Mouse (Mus musculus) CH12.LX (cell line): ENCODE results near the gene Zdhhc3.

Experiments used
- EP300 ChIP-seq: IDR thresholded peaks from 2 replicates; pipeline ENCODE4 v1.6.1; 2011; ENCODE audit warnings: low read length, improper control_type of control experiment
- TCF12 ChIP-seq: IDR thresholded peaks from 2 replicates; pipeline ENCODE4 v1.6.1; 2014; ENCODE audit warnings: low read depth, mild to moderate bottlenecking, inconsistent platforms, low read length, improper control_type of control experiment
- ZKSCAN1 ChIP-seq: IDR thresholded peaks from 2 replicates; pipeline ENCODE4 v1.6.1; 2012; ENCODE audit warnings: low read depth, inconsistent platforms, low read length, improper control_type of control experiment, borderline replicate concordance

- TF ChIP-seq TCF12 (peak; percentile 57; the same call in 1 of the 2 replicates), EP300 (no peak), ZKSCAN1 (peak; percentile 34; the same call in 1 of the 2 replicates)
Observed at GRCm38 (mm10) chr9:123020995-123021631, 91.9 kb downstream of the Zdhhc3 start, which contains the start of gene Tmem42.
